Mouse (Mus musculus): ENCODE measurements around the gene Ubxn6. TPM values are rescaled to one million over a fixed set of nuclear protein-coding genes. Genes with fewer than 3 reads are reported as not detected.

Ubxn6 gene
- 15.8 and 17.9 TPM in 2 replicates for polyA plus RNA-seq (2016; fragmentation: Nextera tagmentation; extraction: Ambion mirVana)

GRCm38 (mm10) chr17:56074827-56075208 lies at the start of gene Ubxn6:
Gene Ubxn6 (minus strand): TSS chr17:56075028.
- under 1% methylated on average over 35 of the region's 35 CpGs for WGBS (ENCODE audit: insufficient replicate concordance)
- H3K9ac ChIP-seq: peak within 1 kb of the TSS; percentile 81

GRCm38 (mm10) chr17:56123681-56124340 lies 49.0 kb upstream of the Ubxn6 start:
- H3K9me3 ChIP-seq (replicated peaks): peaks cover 7% of the 10 kb centered on the region
- peaks cover 7% of the 10 kb centered on the region; the same call in 1 of the 2 replicates for H3K36me3 ChIP-seq
- ATAC-seq: no peak
- H3K27me3 ChIP-seq (replicated peaks): peaks cover 64% of the 10 kb centered on the region
- H3K4me1 ChIP-seq: peaks cover 22% of the 10 kb centered on the region
- no peak overlapping the region for H3K27ac ChIP-seq
- no peak overlapping the region for H3K9ac ChIP-seq
- 47% methylated on average over 59 of the region's 59 CpGs for WGBS (ENCODE audit: insufficient replicate concordance)
- H3K4me2 ChIP-seq: peak overlapping the region; percentile 66
- H3K4me3 ChIP-seq: peak overlapping the region; percentile 36

More at GRCm38 (mm10) chr17:56074827-56075208, at the start of gene Ubxn6:
- peak within 1 kb of the TSS; percentile 98 for H3K27ac ChIP-seq
- H3K4me2 ChIP-seq: peak within 1 kb of the TSS; percentile 96
- peaks cover 35% of the 10 kb centered on the region for H3K36me3 ChIP-seq
- peak within 1 kb of the TSS; percentile 84 for H3K4me3 ChIP-seq
- H3K9me3 ChIP-seq (replicated peaks): no peaks in the 10 kb centered on the region
- peak; percentile 22 for ATAC-seq
- H3K4me1 ChIP-seq: peaks cover 34% of the 10 kb centered on the region
- H3K27me3 ChIP-seq (replicated peaks): no peaks in the 10 kb centered on the region

DNA sequence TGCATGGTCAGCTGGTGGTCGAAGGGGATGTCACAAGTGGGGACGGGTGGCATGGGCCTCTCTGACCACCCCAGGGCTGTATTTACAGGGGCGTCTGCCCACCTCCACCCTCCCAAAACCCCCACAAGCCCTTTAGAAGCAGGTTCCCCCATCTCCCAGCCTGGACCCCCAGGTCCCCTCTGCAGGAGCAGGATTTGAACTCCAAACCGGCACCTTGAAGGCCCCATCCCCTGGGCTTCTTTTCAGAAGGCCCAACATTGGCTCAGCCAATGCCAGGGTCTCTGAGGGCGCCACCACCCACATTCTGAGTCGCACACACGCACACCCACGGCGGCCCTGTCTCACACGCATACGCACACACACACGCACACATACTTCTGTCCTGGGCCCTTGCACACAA lies 48.3 kb upstream of the Ubxn6 start:
- 75% methylated on average over 12 of the region's 12 CpGs for WGBS (ENCODE audit: insufficient replicate concordance)

GRCm38 (mm10) chr17:56121826-56122225 lies 47.0 kb upstream of the Ubxn6 start, which contains the start of gene Lrg1:
Gene Lrg1 (minus strand): TSS chr17:56122001.
- peaks cover 7% of the 10 kb centered on the region; the same call in 1 of the 2 replicates for H3K36me3 ChIP-seq
- no peak for ATAC-seq
- peaks cover 31% of the 10 kb centered on the region for H3K4me1 ChIP-seq
- no peak within 1 kb of the TSS for H3K4me3 ChIP-seq
- peaks cover 7% of the 10 kb centered on the region for H3K9me3 ChIP-seq (replicated peaks)
- peaks cover 82% of the 10 kb centered on the region for H3K27me3 ChIP-seq (replicated peaks)
- H3K4me2 ChIP-seq: no peak within 1 kb of the TSS
- H3K9ac ChIP-seq: no peak within 1 kb of the TSS
- no peak within 1 kb of the TSS for H3K27ac ChIP-seq
- 38% methylated on average over 2 of the region's 2 CpGs for WGBS (ENCODE audit: insufficient replicate concordance)

More for the DNA sequence above, 48.3 kb upstream of the Ubxn6 start:
- H3K9me3 ChIP-seq (replicated peaks): peaks cover 7% of the 10 kb centered on the region
- H3K27ac ChIP-seq: no peak overlapping the region
- H3K36me3 ChIP-seq: peaks cover 7% of the 10 kb centered on the region; the same call in 1 of the 2 replicates
- no peak overlapping the region for H3K4me2 ChIP-seq
- H3K4me3 ChIP-seq: no peak overlapping the region
- H3K27me3 ChIP-seq (replicated peaks): peaks cover 70% of the 10 kb centered on the region
- no peak for ATAC-seq
- H3K4me1 ChIP-seq: peaks cover 22% of the 10 kb centered on the region
- H3K9ac ChIP-seq: no peak overlapping the region

GRCm38 (mm10) chr17:56119981-56120880 lies 45.4 kb upstream of the Ubxn6 start:
- Histone ChIP-seq H3K4me1 (peaks cover 32% of the 10 kb centered on the region), H3K36me3 (peaks cover 7% of the 10 kb centered on the region; the same call in 1 of the 2 replicates), H3K27me3 (replicated peaks) (peaks cover 93% of the 10 kb centered on the region), H3K4me3 (0 out of 2 replicates have a peak overlapping the region, but pooled peaks have one; percentile 10), H3K9ac (no peak overlapping the region), H3K4me2 (peak overlapping the region; percentile 31), H3K27ac (no peak overlapping the region), H3K9me3 (replicated peaks) (peaks cover 7% of the 10 kb centered on the region)
- WGBS (ENCODE audit: insufficient replicate concordance): 6% methylated on average over 66 of the region's 66 CpGs
- no peak for ATAC-seq

DNA sequence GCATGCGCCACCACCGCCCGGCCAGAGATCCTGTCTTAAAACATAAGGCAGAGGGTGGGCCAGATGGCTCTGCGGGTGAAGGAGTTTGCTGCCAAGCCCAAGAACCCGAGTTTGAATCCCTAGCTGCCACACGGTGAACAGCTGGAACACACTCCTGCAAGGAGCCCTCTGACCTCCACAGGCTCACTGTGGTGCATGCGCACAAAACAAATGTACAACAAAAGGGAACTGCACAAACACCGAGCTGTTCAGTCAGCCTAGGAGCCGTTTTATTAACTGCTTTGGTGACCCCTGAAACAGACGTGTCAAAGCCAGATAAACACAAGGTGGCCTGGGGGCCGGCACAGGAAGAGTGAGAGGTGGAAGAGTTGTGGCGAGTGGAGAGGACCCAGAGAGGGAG lies 44.6 kb upstream of the Ubxn6 start:
- no peak overlapping the region for H3K9ac ChIP-seq
- peak overlapping the region; percentile 31 for H3K4me2 ChIP-seq
- H3K4me3 ChIP-seq: no peak overlapping the region
- ATAC-seq: no peak
- peaks cover 7% of the 10 kb centered on the region; the same call in 1 of the 2 replicates for H3K36me3 ChIP-seq
- 34% methylated on average over 12 of the region's 12 CpGs for WGBS (ENCODE audit: insufficient replicate concordance)
- no peak overlapping the region for H3K27ac ChIP-seq
- H3K4me1 ChIP-seq: peaks cover 28% of the 10 kb centered on the region
- peaks cover 7% of the 10 kb centered on the region for H3K9me3 ChIP-seq (replicated peaks)
- peaks cover 98% of the 10 kb centered on the region for H3K27me3 ChIP-seq (replicated peaks)

- ATAC-seq: peak; percentile 47
- Histone ChIP-seq H3K9me3 (replicated peaks) (peaks cover under 1% of the 10 kb centered on the region; the same call in 1 of the 2 replicates), H3K27me3 (replicated peaks) (peaks cover 77% of the 10 kb centered on the region), H3K36me3 (no peaks in the 10 kb centered on the region), H3K4me3 (peak within 1 kb of the TSS; percentile 41), H3K9ac (peak within 1 kb of the TSS; percentile 36; the same call in 1 of the 2 replicates), H3K4me1 (peaks cover 21% of the 10 kb centered on the region), H3K27ac (no peak within 1 kb of the TSS), H3K4me2 (peak within 1 kb of the TSS; percentile 68)
- WGBS (ENCODE audit: insufficient replicate concordance): 1% methylated on average over 27 of the region's 27 CpGs
Observed at GRCm38 (mm10) chr17:56117251-56117710, 42.5 kb upstream of the Ubxn6 start, which contains the start of gene Plin5. Gene Plin5 (minus strand): TSS chr17:56117596.

GRCm38 (mm10) chr17:56116193-56116592 lies 41.4 kb upstream of the Ubxn6 start:
- no peaks in the 10 kb centered on the region for H3K36me3 ChIP-seq
- H3K9ac ChIP-seq: no peak overlapping the region
- H3K27ac ChIP-seq: no peak overlapping the region
- WGBS (ENCODE audit: insufficient replicate concordance): 58% methylated on average over 10 of the region's 10 CpGs
- H3K27me3 ChIP-seq (replicated peaks): peaks cover 66% of the 10 kb centered on the region
- H3K4me1 ChIP-seq: peaks cover 21% of the 10 kb centered on the region
- no peaks in the 10 kb centered on the region for H3K9me3 ChIP-seq (replicated peaks)
- H3K4me2 ChIP-seq: no peak overlapping the region
- no peak for ATAC-seq
- no peak overlapping the region for H3K4me3 ChIP-seq

DNA sequence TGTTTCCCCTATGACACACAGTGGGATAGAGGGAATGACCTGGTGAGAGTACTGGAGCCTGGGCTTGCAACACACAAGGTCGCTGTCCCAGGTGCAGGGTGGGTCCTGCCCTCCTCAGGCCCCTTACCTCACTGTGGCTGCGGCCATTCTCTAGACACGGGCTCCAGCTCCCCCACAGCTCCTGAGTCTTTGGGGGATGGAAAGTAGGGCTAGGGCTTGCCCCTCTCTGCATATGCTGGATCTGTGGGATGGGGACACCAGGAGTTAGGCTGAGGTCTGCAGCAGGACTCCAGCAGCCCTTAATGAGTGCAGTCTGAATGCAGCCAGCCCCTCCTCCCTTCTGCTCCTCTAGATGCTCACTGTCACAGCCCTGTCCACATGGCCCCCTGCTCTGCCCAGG lies 37.9 kb upstream of the Ubxn6 start:
- Histone ChIP-seq H3K27ac (no peak overlapping the region), H3K4me2 (no peak overlapping the region), H3K9me3 (replicated peaks) (no peaks in the 10 kb centered on the region), H3K4me3 (no peak overlapping the region), H3K27me3 (replicated peaks) (peaks cover 33% of the 10 kb centered on the region), H3K36me3 (no peaks in the 10 kb centered on the region), H3K9ac (no peak overlapping the region), H3K4me1 (peaks cover 10% of the 10 kb centered on the region)
- 52% methylated on average over 3 of the region's 3 CpGs for WGBS (ENCODE audit: insufficient replicate concordance)
- ATAC-seq: no peak

- Histone ChIP-seq H3K4me1 (peaks cover 2% of the 10 kb centered on the region), H3K9ac (no peak overlapping the region), H3K4me2 (no peak overlapping the region), H3K27me3 (replicated peaks) (peaks cover 25% of the 10 kb centered on the region), H3K36me3 (no peaks in the 10 kb centered on the region), H3K4me3 (no peak overlapping the region), H3K9me3 (replicated peaks) (no peaks in the 10 kb centered on the region), H3K27ac (no peak overlapping the region)
- ATAC-seq: peak; percentile 27
- WGBS (ENCODE audit: insufficient replicate concordance): 41% methylated on average over 5 of the region's 5 CpGs
Observed at GRCm38 (mm10) chr17:56111864-56112263, 37.0 kb upstream of the Ubxn6 start.

DNA sequence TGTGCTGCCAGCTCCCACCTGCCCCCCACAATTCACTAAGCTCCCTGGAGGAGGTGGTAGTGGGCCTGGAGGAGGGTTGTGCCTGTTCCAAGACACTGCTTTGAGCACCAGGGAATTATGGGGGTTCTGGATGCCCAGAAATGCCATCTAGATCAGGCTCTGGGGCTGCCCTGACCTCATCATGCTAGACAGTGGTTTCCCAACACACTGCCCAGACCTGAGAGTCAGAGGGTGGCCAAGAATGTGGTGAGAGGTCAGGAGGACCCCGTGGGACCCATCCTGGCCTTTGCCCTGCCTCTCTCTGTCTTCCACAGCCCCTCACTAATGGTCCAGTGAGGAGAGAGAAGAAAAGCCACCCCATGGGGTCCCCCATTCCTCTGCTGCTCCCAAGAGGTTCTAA lies 36.2 kb upstream of the Ubxn6 start:
- Histone ChIP-seq H3K9me3 (replicated peaks) (no peaks in the 10 kb centered on the region), H3K36me3 (no peaks in the 10 kb centered on the region), H3K27me3 (replicated peaks) (peaks cover 16% of the 10 kb centered on the region), H3K27ac (no peak overlapping the region), H3K4me2 (no peak overlapping the region), H3K9ac (no peak overlapping the region), H3K4me1 (no peaks in the 10 kb centered on the region), H3K4me3 (no peak overlapping the region)
- 31% methylated on average over 1 of the region's 1 CpGs for WGBS (ENCODE audit: insufficient replicate concordance)
- no peak for ATAC-seq
